Mouse (Mus musculus) midbrain, embryonic 10.5 days (tissue): ENCODE results near the gene Slc19a2. TPM values are rescaled to one million over a fixed set of nuclear protein-coding genes. Genes with fewer than 3 reads are reported as not detected.
"Not testable (repeated sequence)": the region's sequence is repeated elsewhere in the genome, so short reads cannot be mapped to it uniquely, and the experiment has no call there.

Experiments used
- DNase-seq: peaks from one replicate; pipeline ENCODE4 v3.0.0-alpha.2; 2017; ENCODE audit warnings: low spot score
- H3K27ac ChIP-seq: fragments of 300-500 bp; sonication (generic); replicated peaks from 2 replicates; pipeline ENCODE4 v1.5.1; 2016; ENCODE audit warnings: mild to moderate bottlenecking
- H3K27me3 ChIP-seq: fragments of 300-500 bp; sonication (generic); 2 replicates; pipeline ENCODE4 v1.6.1; 2016; ENCODE audit warnings: low read depth, mild to moderate bottlenecking; ENCODE audit not compliant: poor library complexity, severe bottlenecking
- H3K36me3 ChIP-seq: fragments of 300-500 bp; sonication (generic); 2 replicates; pipeline ENCODE4 v1.6.1; 2016; ENCODE audit warnings: mild to moderate bottlenecking, moderate library complexity
- H3K4me1 ChIP-seq: fragments of 300-500 bp; sonication (generic); 2 replicates; pipeline ENCODE4 v1.6.1; 2016
- H3K4me3 ChIP-seq: fragments of 300-500 bp; sonication (generic); 2 replicates; pipeline ENCODE4 v1.5.1; 2016; ENCODE audit warnings: mild to moderate bottlenecking, moderate library complexity
- H3K9me3 ChIP-seq: fragments of 300-500 bp; sonication (generic); replicated peaks from 2 replicates; pipeline ENCODE4 v1.6.1; 2016; ENCODE audit warnings: mild to moderate bottlenecking
- WGBS: fragments of 180-500 bp; shearing (Covaris S2); methylation state at CpG from one replicate; pipeline ENCODE4 v1.1.7; 2016; 5-methylcytosine and 5-hydroxymethylcytosine counted together
- polyA plus RNA-seq: library from polyadenylated mRNA; unstranded; fragments of >200 nt; fragmentation: Nextera tagmentation; extraction: Ambion mirVana; gene quantifications from 2 replicates; pipeline ENCODE4 v1.2.1, GENCODE M21; 2016

The Slc19a2 gene
- polyA plus RNA-seq: 11.1 and 12.0 TPM in 2 replicates

DNA sequence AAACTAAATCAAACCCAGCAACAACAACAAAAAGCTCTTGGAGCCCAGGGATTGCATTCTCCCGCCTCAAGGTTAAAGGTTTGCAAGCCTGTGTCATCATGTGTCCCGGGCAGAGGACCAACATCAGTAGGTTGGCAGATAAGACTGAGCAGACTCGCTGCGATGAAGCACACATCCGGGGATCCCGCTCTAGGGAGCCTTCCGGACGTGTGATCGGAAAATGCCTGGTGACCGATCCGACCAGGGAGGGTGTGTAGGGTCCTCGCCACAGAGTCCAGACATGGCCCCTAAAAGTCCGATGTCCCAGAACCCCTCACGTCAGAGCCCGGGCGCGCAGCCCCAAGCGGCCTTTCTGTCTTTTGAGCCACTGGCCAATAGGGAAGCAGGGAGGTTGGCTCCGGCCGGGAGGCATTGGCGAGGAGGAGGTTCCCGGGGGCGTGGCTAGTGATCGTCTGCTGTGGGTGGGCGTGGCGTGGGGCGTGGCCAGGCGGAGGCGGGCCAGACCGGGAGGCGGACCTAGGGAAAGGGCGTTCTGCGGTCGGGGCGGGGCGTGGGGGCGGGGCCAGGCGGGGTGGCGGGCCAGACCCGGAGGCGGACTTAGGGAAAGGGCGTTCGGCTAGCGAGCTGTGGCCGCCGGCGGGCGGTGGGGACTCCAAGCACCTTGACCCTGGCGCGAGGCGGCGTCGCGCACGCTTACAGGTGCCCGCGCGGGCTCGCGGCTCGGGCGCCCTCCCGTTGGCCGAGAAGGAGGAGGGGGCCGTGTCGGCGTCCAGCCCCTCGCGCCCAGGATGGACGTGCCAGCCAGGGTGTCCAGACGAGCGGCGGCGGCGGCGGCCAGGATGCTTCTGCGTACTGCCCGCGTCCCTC is at the start of gene Slc19a2:
Slc19a2 (plus strand) TSS at position 582 of the 867 bp plus-strand sequence.
- peak within 1 kb of the TSS; percentile 89 for H3K27ac ChIP-seq
- peak; percentile 100 for DNase-seq
- under 1% methylated on average over 79 of the region's 79 CpGs for WGBS
- H3K27me3 ChIP-seq: peaks cover 30% of the 10 kb centered on the region
- peaks cover 41% of the 10 kb centered on the region for H3K4me1 ChIP-seq
- no peaks in the 10 kb centered on the region for H3K9me3 ChIP-seq
- peak within 1 kb of the TSS; percentile 80 for H3K4me3 ChIP-seq
- H3K36me3 ChIP-seq: no peaks in the 10 kb centered on the region

DNA sequence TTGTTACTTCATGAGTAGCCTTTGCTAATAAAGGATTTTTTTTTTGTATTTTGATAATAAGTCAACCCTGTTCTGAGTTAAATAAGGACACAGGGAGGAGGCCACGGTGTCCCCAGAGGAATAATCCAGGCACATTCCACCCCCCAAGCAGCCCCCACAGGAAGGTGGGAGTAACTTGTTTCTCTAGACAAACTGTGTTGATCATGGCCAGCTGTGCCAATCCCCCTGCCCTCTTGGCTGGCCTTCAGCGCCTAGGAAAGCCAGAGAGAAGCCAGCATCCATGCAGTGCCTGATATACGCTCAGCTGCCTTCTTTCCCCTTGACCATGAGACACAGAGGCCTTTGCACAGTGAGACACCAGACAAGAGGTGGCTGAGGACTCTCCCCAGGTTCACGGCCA is 49.3 kb upstream of the Slc19a2 start:
- no peaks in the 10 kb centered on the region for H3K4me1 ChIP-seq
- 79% methylated on average over 4 of the region's 4 CpGs for WGBS

DNA sequence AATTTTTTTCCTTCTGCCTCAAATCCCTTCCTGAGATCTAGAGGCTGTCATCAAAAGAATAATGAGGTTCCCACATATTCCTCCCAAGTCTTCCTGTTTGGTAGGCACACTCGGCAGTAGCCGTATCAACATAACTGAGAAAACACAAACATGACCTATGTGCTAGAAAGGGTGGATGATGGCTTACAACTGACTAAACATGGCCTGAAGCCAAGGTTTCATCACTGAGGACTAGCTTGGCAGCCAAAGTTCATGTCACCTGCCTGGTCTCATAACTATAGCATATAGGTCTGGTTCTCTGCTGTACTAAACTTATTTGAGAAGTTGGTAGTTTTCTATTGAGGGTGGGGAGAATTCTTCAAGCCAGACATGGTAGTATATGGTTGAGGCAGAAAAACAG is 40.4 kb upstream of the Slc19a2 start:
- WGBS: 93% methylated on average over 2 of the region's 2 CpGs
- no peaks in the 10 kb centered on the region for H3K9me3 ChIP-seq
- no peak for DNase-seq
- H3K4me3 ChIP-seq: no peak overlapping the region
- H3K27me3 ChIP-seq: no peaks in the 10 kb centered on the region
- H3K27ac ChIP-seq: no peak overlapping the region
- H3K4me1 ChIP-seq: no peaks in the 10 kb centered on the region
- H3K36me3 ChIP-seq: no peaks in the 10 kb centered on the region

More for the DNA sequence above, 49.3 kb upstream of the Slc19a2 start:
- H3K4me3 ChIP-seq: no peak overlapping the region
- no peaks in the 10 kb centered on the region for H3K27me3 ChIP-seq
- no peak overlapping the region for H3K27ac ChIP-seq
- H3K9me3 ChIP-seq: no peaks in the 10 kb centered on the region
- H3K36me3 ChIP-seq: no peaks in the 10 kb centered on the region
- DNase-seq: no peak

DNA sequence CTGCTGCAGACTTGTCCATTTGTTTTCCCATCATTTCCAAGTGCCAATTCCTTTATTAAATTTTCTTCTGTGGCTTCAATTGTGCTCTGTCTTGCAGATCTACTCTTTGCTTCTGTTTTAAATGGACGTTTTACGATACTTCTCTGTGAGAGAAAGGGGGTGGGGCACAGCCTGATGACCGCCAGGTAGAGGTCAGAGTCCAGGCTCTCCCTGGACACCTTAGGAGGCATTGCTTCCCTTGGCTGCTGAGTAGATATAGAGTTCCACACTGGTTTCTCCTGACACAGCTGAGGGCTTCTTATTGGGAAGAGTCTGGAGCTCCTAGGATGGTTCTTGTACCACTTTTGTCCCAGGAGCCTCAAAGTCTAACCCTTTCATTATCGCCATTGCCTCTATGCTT is 37.9 kb upstream of the Slc19a2 start:
- 89% methylated on average over 4 of the region's 4 CpGs for WGBS
- no peak overlapping the region for H3K27ac ChIP-seq
- no peaks in the 10 kb centered on the region for H3K36me3 ChIP-seq
- no peaks in the 10 kb centered on the region for H3K4me1 ChIP-seq
- no peaks in the 10 kb centered on the region for H3K9me3 ChIP-seq
- H3K27me3 ChIP-seq: no peaks in the 10 kb centered on the region
- no peak overlapping the region for H3K4me3 ChIP-seq
- no peak for DNase-seq

DNA sequence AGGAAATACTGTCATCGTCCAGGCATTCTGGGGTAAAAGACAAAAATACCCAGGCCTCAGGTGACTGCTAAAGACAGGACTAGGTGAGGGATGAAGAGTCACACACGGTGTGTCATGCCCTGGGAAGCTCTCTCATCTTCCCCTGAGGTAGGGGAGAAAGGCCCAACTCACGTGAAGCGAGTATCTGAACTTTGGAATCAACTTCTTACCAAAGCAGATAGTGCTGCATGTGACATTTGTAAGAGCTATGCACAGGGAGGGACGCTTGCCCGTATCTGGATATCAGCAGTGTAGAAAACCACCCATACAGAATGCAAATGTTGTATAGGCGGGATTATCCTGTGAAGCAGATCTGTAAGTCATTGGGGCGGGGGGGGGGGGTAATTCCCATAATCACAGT is 36.2 kb upstream of the Slc19a2 start:
- H3K9me3 ChIP-seq: no peaks in the 10 kb centered on the region
- no peaks in the 10 kb centered on the region for H3K27me3 ChIP-seq
- H3K36me3 ChIP-seq: no peaks in the 10 kb centered on the region
- DNase-seq: no peak
- peaks cover 5% of the 10 kb centered on the region; the same call in 1 of the 2 replicates for H3K4me1 ChIP-seq
- no peak overlapping the region for H3K27ac ChIP-seq
- WGBS: 86% methylated on average over 8 of the region's 8 CpGs
- H3K4me3 ChIP-seq: no peak overlapping the region

DNA sequence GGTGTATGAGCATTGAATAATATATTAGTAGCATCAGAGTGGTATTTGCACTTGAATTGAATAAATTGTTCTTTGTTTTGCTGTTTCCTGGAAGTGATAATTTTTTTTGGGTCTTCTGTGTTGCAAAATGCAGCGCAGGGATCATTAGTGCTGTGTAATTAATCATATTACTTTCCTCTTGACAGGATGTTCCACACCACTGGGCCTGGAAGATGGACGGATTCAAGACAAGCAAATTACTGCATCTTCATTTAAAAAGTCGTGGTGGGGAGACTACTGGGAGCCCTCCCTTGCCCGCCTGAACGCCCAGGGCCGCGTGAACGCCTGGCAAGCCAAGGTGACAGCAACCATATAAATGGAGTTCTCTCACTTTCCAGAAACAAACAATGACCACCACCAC is 34.7 kb upstream of the Slc19a2 start:
- Histone ChIP-seq H3K27me3 (no peaks in the 10 kb centered on the region), H3K36me3 (no peaks in the 10 kb centered on the region), H3K4me3 (no peak overlapping the region), H3K9me3 (no peaks in the 10 kb centered on the region), H3K27ac (no peak overlapping the region), H3K4me1 (peaks cover 13% of the 10 kb centered on the region)
- 71% methylated on average over 8 of the region's 8 CpGs for WGBS
- no peak for DNase-seq

DNA sequence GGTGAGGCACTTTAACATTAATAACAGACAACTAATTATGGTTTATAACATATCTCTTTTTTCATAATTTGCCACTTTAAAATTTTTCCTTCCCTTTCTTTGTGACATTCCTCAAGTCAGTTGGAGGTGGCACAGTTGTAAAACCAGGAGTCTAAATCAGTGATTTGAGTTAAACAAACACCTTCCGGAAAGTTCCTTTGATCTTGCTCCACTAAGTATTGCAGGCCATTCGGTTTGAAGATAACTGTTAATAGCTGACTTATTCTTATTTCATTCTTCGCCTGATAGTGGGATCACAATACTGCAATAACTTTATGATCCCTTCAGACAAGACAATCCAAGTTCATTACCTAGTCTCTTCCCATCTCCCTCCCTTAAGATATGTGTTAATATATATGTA is 33.7 kb upstream of the Slc19a2 start:
- Histone ChIP-seq H3K27me3 (no peaks in the 10 kb centered on the region), H3K9me3 (no peaks in the 10 kb centered on the region), H3K27ac (no peak overlapping the region), H3K36me3 (no peaks in the 10 kb centered on the region), H3K4me3 (no peak overlapping the region), H3K4me1 (peaks cover 13% of the 10 kb centered on the region)
- DNase-seq: no peak
- 88% methylated on average over 3 of the region's 3 CpGs for WGBS

DNA sequence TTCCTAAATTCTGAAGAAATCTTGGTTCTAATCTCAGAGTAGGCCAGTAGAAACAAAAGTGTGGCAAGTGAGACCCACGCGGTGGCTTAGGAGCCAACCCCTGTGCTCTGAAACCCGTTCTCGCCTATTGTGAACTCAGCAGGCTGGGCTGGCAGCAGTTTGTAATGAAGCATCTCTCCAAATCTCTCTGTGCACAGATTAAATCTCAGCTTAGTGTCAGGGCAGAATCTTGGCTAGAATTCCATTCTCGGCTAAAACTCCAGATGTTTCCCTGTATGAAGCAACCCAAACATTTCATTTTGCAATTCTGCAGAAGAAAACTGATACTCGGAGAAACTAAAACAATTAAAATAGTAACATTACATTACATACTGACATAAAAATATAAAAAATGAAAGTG is 33.3 kb upstream of the Slc19a2 start:
- H3K4me3 ChIP-seq: no peak overlapping the region

DNA sequence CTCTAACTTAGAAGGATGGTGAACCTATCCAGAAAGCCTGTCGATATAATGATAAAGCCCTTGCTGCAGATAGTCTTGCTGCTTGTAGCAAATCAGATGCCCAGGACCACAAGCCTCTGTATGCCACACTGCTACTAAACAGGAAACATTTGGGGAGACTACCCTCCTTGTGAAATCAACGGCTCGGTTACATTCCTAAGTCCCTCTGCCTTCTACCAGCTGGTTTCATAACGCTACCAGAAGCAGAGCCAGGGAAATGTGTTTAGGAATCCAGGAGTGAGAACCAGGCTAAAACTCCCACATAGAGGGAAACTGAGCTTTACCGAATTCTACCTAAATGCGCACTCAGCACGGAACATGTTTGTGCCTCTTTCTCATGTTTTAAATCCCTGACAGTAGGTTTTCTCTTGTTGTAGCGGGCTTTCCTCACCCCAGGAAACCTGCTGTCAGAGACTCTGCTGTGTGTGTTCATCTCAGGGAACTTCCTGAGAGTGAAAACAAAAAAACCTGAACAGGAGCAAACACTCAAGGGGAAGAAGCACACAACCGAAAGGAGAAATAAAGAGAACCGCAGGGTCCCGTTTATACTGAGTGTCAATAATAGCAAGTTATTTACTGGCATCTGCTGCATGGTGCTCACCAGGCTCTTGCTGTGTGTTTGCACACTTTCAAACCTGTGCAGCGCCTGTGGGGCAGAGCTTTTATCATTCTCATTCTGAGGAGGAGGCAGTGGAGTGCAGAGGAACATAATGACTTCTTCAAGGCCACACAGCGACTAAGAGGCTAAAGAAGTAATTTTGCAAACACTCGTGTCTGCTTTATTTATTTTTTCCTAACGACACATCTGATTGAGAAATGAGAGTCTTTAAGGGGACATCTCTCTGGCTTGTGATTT is 30.8 kb upstream of the Slc19a2 start:
- WGBS: 45% methylated on average over 15 of the region's 15 CpGs
- H3K36me3 ChIP-seq: no peaks in the 10 kb centered on the region
- H3K4me1 ChIP-seq: peaks cover 13% of the 10 kb centered on the region
- H3K9me3 ChIP-seq: no peaks in the 10 kb centered on the region
- H3K4me3 ChIP-seq: no peak overlapping the region
- no peak overlapping the region for H3K27ac ChIP-seq
- H3K27me3 ChIP-seq: peaks cover 7% of the 10 kb centered on the region
- no peak for DNase-seq

More for the DNA sequence above, 33.3 kb upstream of the Slc19a2 start:
- H3K27ac ChIP-seq: no peak overlapping the region
- H3K4me1 ChIP-seq: peaks cover 13% of the 10 kb centered on the region
- H3K27me3 ChIP-seq: no peaks in the 10 kb centered on the region
- H3K9me3 ChIP-seq: no peaks in the 10 kb centered on the region
- H3K36me3 ChIP-seq: no peaks in the 10 kb centered on the region
- no peak for DNase-seq
- WGBS: 82% methylated on average over 6 of the region's 6 CpGs

DNA sequence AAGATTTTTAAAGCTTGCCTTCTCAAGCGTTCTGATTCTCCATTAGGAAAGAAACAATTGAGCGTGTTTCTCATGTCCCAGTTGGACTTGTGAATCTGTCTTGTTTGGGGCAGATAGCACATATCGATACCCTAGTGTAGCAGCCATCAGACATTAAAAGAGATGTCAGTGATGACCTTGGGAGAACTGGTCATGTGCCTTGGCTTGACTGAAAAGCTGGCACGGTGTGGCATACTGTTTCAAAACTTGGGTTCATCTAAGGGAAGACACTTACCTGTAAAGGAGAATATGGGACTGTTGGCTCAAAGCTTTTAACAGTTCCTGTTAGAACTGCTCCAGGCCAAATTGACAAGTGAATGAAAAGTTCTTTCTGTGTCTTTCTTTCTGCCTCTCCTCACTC is 28.6 kb upstream of the Slc19a2 start:
- no peak for DNase-seq
- peaks cover 13% of the 10 kb centered on the region for H3K4me1 ChIP-seq
- no peak overlapping the region for H3K27ac ChIP-seq
- no peaks in the 10 kb centered on the region for H3K9me3 ChIP-seq
- WGBS: 88% methylated on average over 4 of the region's 4 CpGs
- peaks cover 12% of the 10 kb centered on the region for H3K27me3 ChIP-seq
- no peak overlapping the region for H3K4me3 ChIP-seq
- no peaks in the 10 kb centered on the region for H3K36me3 ChIP-seq

DNA sequence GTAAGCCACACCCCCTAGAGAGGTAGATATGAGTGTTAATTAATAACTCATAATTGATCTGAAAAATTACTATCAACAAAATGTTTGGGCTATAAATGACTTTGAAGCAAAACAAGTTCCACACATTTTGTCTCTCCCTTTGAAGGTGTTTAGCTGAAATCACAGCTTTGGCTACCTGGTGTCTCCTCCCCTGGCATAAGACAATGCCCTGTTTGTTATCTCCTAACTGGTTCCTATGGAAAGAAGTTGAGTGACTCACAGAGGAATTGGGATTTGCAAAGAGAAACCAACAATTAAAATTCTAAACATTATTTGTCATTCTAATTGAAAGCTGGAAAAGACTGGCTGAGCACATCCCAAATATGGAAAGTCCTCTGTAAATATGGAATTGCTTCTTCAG is 25.8 kb upstream of the Slc19a2 start:
- Histone ChIP-seq H3K27ac (no peak overlapping the region), H3K4me3 (no peak overlapping the region), H3K9me3 (no peaks in the 10 kb centered on the region), H3K27me3 (peaks cover 12% of the 10 kb centered on the region), H3K4me1 (peaks cover 4% of the 10 kb centered on the region), H3K36me3 (no peaks in the 10 kb centered on the region)
- no peak for DNase-seq

DNA sequence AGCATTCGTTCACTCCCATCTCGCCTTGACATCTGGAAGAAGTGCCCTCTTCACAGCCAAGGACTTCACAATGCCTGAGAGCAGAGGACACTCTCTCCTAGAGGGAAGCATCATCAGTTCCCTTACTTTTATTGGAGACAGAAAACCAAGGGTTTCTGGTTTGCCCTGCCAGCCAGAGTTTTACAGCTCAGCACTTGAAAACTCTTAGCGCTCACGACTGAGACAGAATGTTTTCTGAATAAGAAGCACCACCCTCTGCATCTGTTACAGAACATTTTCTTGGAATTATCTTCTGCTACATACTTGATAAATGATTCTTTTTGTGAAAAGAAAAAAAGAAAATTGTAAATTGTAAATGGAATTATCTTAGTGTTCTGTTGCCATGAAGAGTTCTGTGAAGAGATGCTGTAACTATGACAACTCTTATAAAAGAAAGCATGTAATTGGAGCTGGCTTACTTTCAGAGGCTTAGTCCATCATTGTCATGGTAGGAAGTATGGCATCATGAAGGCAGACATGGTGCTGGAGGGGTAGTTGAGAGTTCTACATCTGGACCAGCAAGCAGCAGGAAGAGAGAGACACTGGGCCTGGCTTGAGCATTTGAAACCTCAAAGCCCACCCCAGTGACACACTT is 16.8 kb upstream of the Slc19a2 start:
- not testable (repeated sequence) for H3K4me3 ChIP-seq, H3K27ac ChIP-seq, DNase-seq, H3K27me3 ChIP-seq, H3K9me3 ChIP-seq, H3K36me3 ChIP-seq, H3K4me1 ChIP-seq
- WGBS: 92% methylated on average over 2 of the region's 4 CpGs
